Mouse (Mus musculus) natural killer cell, adult 2 months (primary cell): Measurements from ENCODE around the gene Jmjd1c.

Source experiments
- DNase-seq, 2 experiments: peaks; one replicate each; pipeline ENCODE4 v3.0.0; 2022; ENCODE audit warnings: low spot score in 2 of 2

The Jmjd1c gene

DNA sequence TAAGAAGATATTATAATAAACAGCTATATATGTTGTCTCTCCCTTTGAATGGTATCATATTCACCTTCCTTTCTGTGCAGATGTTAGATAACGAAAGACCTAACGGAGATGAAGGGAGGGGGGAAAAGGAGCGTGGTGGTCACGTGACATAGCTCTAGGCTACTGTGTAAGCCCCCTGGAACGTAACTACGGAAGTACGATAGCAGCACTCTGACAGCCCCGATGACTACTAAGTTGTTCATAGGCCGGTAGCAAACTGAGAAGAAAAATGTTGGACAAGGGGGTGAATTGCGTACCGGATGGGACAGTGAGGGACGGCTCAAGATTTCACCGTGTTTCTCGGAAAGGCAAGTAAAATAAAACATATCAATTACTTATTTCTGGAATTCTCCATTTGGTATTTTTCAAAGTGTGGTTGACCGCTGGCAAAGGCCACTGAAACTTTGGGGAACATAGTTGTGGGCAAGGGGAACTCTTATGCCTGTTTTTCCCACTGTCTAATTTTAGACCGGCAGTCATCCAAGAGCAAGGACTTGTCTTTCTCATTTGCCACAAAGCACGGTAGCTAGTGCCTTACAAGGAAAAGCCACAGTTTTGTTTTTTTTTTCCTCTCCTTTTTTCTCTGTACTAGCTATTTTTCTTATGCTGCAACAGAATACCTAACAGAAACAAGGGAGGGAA is 201.4 kb downstream of the Jmjd1c start:
- no peak for DNase-seq

DNA sequence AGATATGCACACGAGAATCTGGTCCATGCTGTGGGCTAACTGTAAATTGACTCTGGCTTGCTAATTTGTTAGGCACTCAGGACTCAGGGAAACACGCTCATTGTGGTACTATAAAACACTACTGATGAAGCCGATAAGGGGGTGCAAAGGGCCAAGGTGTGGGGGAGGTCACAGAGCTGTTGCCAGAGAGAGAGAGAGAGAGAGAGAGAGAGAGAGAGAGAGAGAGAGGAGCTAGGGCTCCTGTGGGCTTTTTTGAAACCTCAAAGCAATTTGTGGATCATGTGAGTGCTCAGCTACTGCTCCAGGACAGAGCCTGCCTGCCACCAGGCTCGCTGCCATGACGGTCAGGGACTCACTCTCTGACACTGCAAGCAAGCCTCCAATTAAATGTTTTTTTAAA is 202.9 kb downstream of the Jmjd1c start:
- DNase-seq, result no peak

DNA sequence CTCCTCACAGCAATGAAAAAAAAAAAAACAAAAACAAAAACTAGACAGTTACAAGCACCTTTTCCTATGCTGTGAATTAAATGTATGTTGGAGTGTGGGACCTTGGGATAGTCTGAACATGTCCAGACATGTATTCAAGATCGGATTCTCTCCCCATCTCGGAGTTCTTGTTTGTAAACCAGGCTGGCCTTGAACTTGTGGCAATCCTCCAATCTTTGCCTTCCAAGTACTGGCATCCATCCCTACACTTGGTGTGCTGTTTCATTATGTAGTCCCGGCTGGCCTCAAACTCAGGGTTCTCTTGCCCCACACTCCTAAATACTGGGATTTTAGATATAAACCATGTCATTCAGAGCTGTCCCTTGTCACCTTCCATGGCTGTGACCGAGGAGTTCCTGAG is 203.4 kb downstream of the Jmjd1c start:
- DNase-seq, result no peak

DNA sequence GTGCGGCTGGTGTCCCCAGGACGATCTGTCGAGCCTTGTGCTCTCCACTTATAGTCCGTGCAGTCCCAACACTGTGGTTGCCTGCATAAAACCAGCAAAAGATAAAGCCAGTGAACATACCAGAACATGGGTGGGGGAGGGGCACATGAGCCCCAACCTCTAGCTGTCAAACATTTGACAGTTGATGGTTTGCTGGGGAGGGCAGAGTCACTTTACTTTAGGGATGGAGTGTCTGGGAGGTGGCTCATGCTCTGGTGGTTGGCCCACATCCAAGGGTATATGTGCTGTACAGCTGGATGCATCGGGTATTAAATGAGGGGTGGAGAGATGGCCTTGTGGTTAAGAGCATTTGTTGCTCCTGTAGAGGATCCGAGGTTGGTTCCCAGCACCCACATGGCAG is 205.1 kb downstream of the Jmjd1c start:
- DNase-seq, result no peak

DNA sequence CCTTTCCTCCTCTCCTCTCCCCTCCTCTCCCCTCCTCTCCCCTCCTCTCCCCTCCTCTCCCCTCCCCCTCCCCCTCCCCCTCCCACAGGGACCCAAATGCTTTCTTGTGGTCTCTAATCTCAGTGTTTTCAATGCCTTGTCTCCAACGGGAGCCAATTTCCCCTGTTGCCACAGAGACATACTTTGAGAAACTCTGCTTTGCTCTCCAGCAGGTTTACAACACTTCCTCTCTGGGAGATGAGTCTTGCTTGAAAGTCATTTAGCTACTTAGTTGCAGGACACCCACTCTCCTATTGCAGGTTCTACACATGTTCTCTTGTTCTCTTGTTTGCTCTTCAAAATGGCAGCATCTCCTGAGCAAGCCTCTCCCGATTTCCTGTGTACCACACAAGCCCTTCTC is 206.4 kb downstream of the Jmjd1c start:
- no peak for DNase-seq
